Mouse (Mus musculus): ENCODE results near the gene Rhbdf2. TPM values are rescaled to one million over a fixed set of nuclear protein-coding genes. Genes with fewer than 3 reads are reported as not detected.
"Not testable (repeated sequence)": the region's sequence is repeated elsewhere in the genome, so short reads cannot be mapped to it uniquely, and the experiment has no call there.

The Rhbdf2 gene
- polyA plus RNA-seq, 1 experiment from 2014 or later, result 3.1 TPM

GRCm38 (mm10) chr11:116671112-116671844 lies 44.5 kb upstream of the Rhbdf2 start:
- H3K9me3 ChIP-seq (replicated peaks; ENCODE audit: control insufficient read depth, low read length), result no peaks in the 10 kb centered on the region
- 2% methylated on average over 45 of the region's 45 CpGs for WGBS
- no peaks in the 10 kb centered on the region for H3K27me3 ChIP-seq (ENCODE audit: control insufficient read depth, insufficient read depth, low read length)
- peak overlapping the region; percentile 51 for H3K4me2 ChIP-seq (ENCODE audit: low read depth, low read length)
- DNase-seq (ENCODE audit: low spot score) (peak; percentile 99), ATAC-seq (replicated peaks; ENCODE audit: insufficient number of reproducible peaks, low FRiP score, low TSS enrichment, low read depth) (peak; percentile 84)
- H3K36me3 ChIP-seq (replicated peaks; ENCODE audit: control insufficient read depth, insufficient read depth, low read depth, low read length), result peaks cover 18% of the 10 kb centered on the region
- H3K9ac ChIP-seq (replicated peaks; ENCODE audit: low read length), result peak overlapping the region; percentile 90
- no peak overlapping the region for H3K27ac ChIP-seq (replicated peaks; ENCODE audit: low read depth, low read length)
- peak overlapping the region; percentile 78 for H3K4me3 ChIP-seq (ENCODE audit: low read depth, low read length)
- no peaks in the 10 kb centered on the region for H3K4me1 ChIP-seq (ENCODE audit: control insufficient read depth, insufficient read depth, low read length)

GRCm38 (mm10) chr11:116670386-116670785 lies 43.6 kb upstream of the Rhbdf2 start:
- no peak overlapping the region for H3K27ac ChIP-seq (replicated peaks; ENCODE audit: low read depth, low read length)
- H3K4me3 ChIP-seq (ENCODE audit: low read depth, low read length), result no peak overlapping the region
- H3K36me3 ChIP-seq (replicated peaks; ENCODE audit: control insufficient read depth, insufficient read depth, low read depth, low read length), result peaks cover 13% of the 10 kb centered on the region
- no peak overlapping the region for H3K4me2 ChIP-seq (ENCODE audit: low read depth, low read length)
- ATAC-seq (replicated peaks; ENCODE audit: insufficient number of reproducible peaks, low FRiP score, low TSS enrichment, low read depth) (no peak), DNase-seq (ENCODE audit: low spot score) (no peak)
- no peaks in the 10 kb centered on the region for H3K27me3 ChIP-seq (ENCODE audit: control insufficient read depth, insufficient read depth, low read length)
- H3K4me1 ChIP-seq (ENCODE audit: control insufficient read depth, insufficient read depth, low read length), result peaks cover under 1% of the 10 kb centered on the region; the same call in 1 of the 2 replicates
- no peaks in the 10 kb centered on the region for H3K9me3 ChIP-seq (replicated peaks; ENCODE audit: control insufficient read depth, low read length)
- 78% methylated on average over 7 of the region's 7 CpGs for WGBS
- no peak overlapping the region for H3K9ac ChIP-seq (replicated peaks; ENCODE audit: low read length)

- Histone ChIP-seq H3K4me2 (ENCODE audit: low read depth, low read length) (no peak overlapping the region), H3K27ac (replicated peaks; ENCODE audit: low read depth, low read length) (no peak overlapping the region), H3K4me3 (ENCODE audit: low read depth, low read length) (no peak overlapping the region), H3K4me1 (ENCODE audit: control insufficient read depth, insufficient read depth, low read length) (peaks cover 4% of the 10 kb centered on the region; the same call in 1 of the 2 replicates), H3K27me3 (ENCODE audit: control insufficient read depth, insufficient read depth, low read length) (no peaks in the 10 kb centered on the region), H3K9me3 (replicated peaks; ENCODE audit: control insufficient read depth, low read length) (no peaks in the 10 kb centered on the region), H3K36me3 (replicated peaks; ENCODE audit: control insufficient read depth, insufficient read depth, low read depth, low read length) (peaks cover 12% of the 10 kb centered on the region), H3K9ac (replicated peaks; ENCODE audit: low read length) (no peak overlapping the region)
- DNase-seq (ENCODE audit: low spot score) (no peak), ATAC-seq (replicated peaks; ENCODE audit: insufficient number of reproducible peaks, low FRiP score, low TSS enrichment, low read depth) (no peak)
- WGBS, result 47% methylated on average over 13 of the region's 13 CpGs
Measured at GRCm38 (mm10) chr11:116669787-116670365, 43.1 kb upstream of the Rhbdf2 start.

GRCm38 (mm10) chr11:116669316-116669715 lies 42.5 kb upstream of the Rhbdf2 start:
- Histone ChIP-seq H3K4me3 (ENCODE audit: low read depth, low read length) (no peak overlapping the region), H3K36me3 (replicated peaks; ENCODE audit: control insufficient read depth, insufficient read depth, low read depth, low read length) (peaks cover 9% of the 10 kb centered on the region), H3K9ac (replicated peaks; ENCODE audit: low read length) (no peak overlapping the region), H3K9me3 (replicated peaks; ENCODE audit: control insufficient read depth, low read length) (no peaks in the 10 kb centered on the region), H3K27me3 (ENCODE audit: control insufficient read depth, insufficient read depth, low read length) (no peaks in the 10 kb centered on the region), H3K27ac (replicated peaks; ENCODE audit: low read depth, low read length) (no peak overlapping the region), H3K4me1 (ENCODE audit: control insufficient read depth, insufficient read depth, low read length) (peaks cover 4% of the 10 kb centered on the region; the same call in 1 of the 2 replicates), H3K4me2 (ENCODE audit: low read depth, low read length) (no peak overlapping the region)
- DNase-seq (ENCODE audit: low spot score) (no peak), ATAC-seq (replicated peaks; ENCODE audit: insufficient number of reproducible peaks, low FRiP score, low TSS enrichment, low read depth) (no peak)
- 35% methylated on average over 5 of the region's 5 CpGs for WGBS

GRCm38 (mm10) chr11:116668839-116669238 lies 42.0 kb upstream of the Rhbdf2 start:
- no peak overlapping the region for H3K27ac ChIP-seq (replicated peaks; ENCODE audit: low read depth, low read length)
- WGBS, result 30% methylated on average over 7 of the region's 7 CpGs
- H3K36me3 ChIP-seq (replicated peaks; ENCODE audit: control insufficient read depth, insufficient read depth, low read depth, low read length), result peaks cover 4% of the 10 kb centered on the region; the same call in 1 of the 2 replicates
- H3K4me2 ChIP-seq (ENCODE audit: low read depth, low read length), result no peak overlapping the region
- H3K27me3 ChIP-seq (ENCODE audit: control insufficient read depth, insufficient read depth, low read length), result no peaks in the 10 kb centered on the region
- peaks cover 6% of the 10 kb centered on the region; the same call in 1 of the 2 replicates for H3K4me1 ChIP-seq (ENCODE audit: control insufficient read depth, insufficient read depth, low read length)
- no peak for ATAC-seq (replicated peaks; ENCODE audit: insufficient number of reproducible peaks, low FRiP score, low TSS enrichment, low read depth)
- DNase-seq (ENCODE audit: low spot score), result peak; percentile 49
- no peak overlapping the region for H3K9ac ChIP-seq (replicated peaks; ENCODE audit: low read length)
- H3K9me3 ChIP-seq (replicated peaks; ENCODE audit: control insufficient read depth, low read length), result no peaks in the 10 kb centered on the region
- H3K4me3 ChIP-seq (ENCODE audit: low read depth, low read length), result no peak overlapping the region

- ATAC-seq (replicated peaks; ENCODE audit: insufficient number of reproducible peaks, low FRiP score, low TSS enrichment, low read depth), result no peak
- H3K27me3 ChIP-seq (ENCODE audit: control insufficient read depth, insufficient read depth, low read length), result no peaks in the 10 kb centered on the region
- peaks cover under 1% of the 10 kb centered on the region; the same call in 1 of the 2 replicates for H3K36me3 ChIP-seq (replicated peaks; ENCODE audit: control insufficient read depth, insufficient read depth, low read depth, low read length)
- 84% methylated on average over 10 of the region's 10 CpGs for WGBS
- no peaks in the 10 kb centered on the region for H3K9me3 ChIP-seq (replicated peaks; ENCODE audit: control insufficient read depth, low read length)
- H3K4me3 ChIP-seq (ENCODE audit: low read depth, low read length), result no peak overlapping the region
- no peak overlapping the region for H3K4me2 ChIP-seq (ENCODE audit: low read depth, low read length)
- no peak overlapping the region for H3K9ac ChIP-seq (replicated peaks; ENCODE audit: low read length)
- peaks cover 6% of the 10 kb centered on the region; the same call in 1 of the 2 replicates for H3K4me1 ChIP-seq (ENCODE audit: control insufficient read depth, insufficient read depth, low read length)
- no peak overlapping the region for H3K27ac ChIP-seq (replicated peaks; ENCODE audit: low read depth, low read length)
- no peak for DNase-seq (ENCODE audit: low spot score)
Measured at GRCm38 (mm10) chr11:116668381-116668825, 41.6 kb upstream of the Rhbdf2 start.

GRCm38 (mm10) chr11:116667930-116668329 lies 41.1 kb upstream of the Rhbdf2 start:
- no peaks in the 10 kb centered on the region for H3K27me3 ChIP-seq (ENCODE audit: control insufficient read depth, insufficient read depth, low read length)
- no peaks in the 10 kb centered on the region for H3K36me3 ChIP-seq (replicated peaks; ENCODE audit: control insufficient read depth, insufficient read depth, low read depth, low read length)
- no peak overlapping the region for H3K4me2 ChIP-seq (ENCODE audit: low read depth, low read length)
- ATAC-seq (replicated peaks; ENCODE audit: insufficient number of reproducible peaks, low FRiP score, low TSS enrichment, low read depth), result no peak
- peaks cover 9% of the 10 kb centered on the region for H3K4me1 ChIP-seq (ENCODE audit: control insufficient read depth, insufficient read depth, low read length)
- H3K27ac ChIP-seq (replicated peaks; ENCODE audit: low read depth, low read length), result no peak overlapping the region
- no peak overlapping the region for H3K9ac ChIP-seq (replicated peaks; ENCODE audit: low read length)
- whole genome bisulfite sequencing, result 81% methylated on average over 8 of the region's 8 CpGs
- DNase-seq (ENCODE audit: low spot score), result no peak
- no peak overlapping the region for H3K4me3 ChIP-seq (ENCODE audit: low read depth, low read length)
- H3K9me3 ChIP-seq (replicated peaks; ENCODE audit: control insufficient read depth, low read length), result no peaks in the 10 kb centered on the region

GRCm38 (mm10) chr11:116667012-116667411 lies 40.2 kb upstream of the Rhbdf2 start:
- H3K4me2 ChIP-seq (ENCODE audit: low read depth, low read length); H3K27ac ChIP-seq (replicated peaks; ENCODE audit: low read depth, low read length); DNase-seq (ENCODE audit: low spot score); H3K9me3 ChIP-seq (replicated peaks; ENCODE audit: control insufficient read depth, low read length); H3K36me3 ChIP-seq (replicated peaks; ENCODE audit: control insufficient read depth, insufficient read depth, low read depth, low read length); H3K9ac ChIP-seq (replicated peaks; ENCODE audit: low read length); ATAC-seq (replicated peaks; ENCODE audit: insufficient number of reproducible peaks, low FRiP score, low TSS enrichment, low read depth); H3K27me3 ChIP-seq (ENCODE audit: control insufficient read depth, insufficient read depth, low read length); H3K4me3 ChIP-seq (ENCODE audit: low read depth, low read length): not testable (repeated sequence)
- H3K4me1 ChIP-seq (ENCODE audit: control insufficient read depth, insufficient read depth, low read length), result peaks cover 11% of the 10 kb centered on the region
- 82% methylated on average over 3 of the region's 5 CpGs for WGBS

Measured in embryonic facial prominence, embryonic 11.5 days (tissue).